ENCODE assay signal across 9 mouse cellular contexts in genomic region chr17:86185584-86185983, GRCm38 (mm10). TPM values are rescaled to one million over a fixed set of nuclear protein-coding genes. Genes with fewer than 3 reads are reported as not detected.
DNase-seq lines count a peak whose midpoint lies in the region; ATAC-seq and TF ChIP-seq lines count a peak whose summit lies in the region.
"Had no signal": no experiment of that assay in that cellular context is flagged by ENCODE, and none has a peak within 500 bp of the region (broad histone marks: within the 10 kb centered on the region; RNA-seq: fewer than 3 reads in every experiment).

No protein-coding gene starts in this region.

- H3K4me2 ChIP-seq in lung, embryonic 15.5 days, result peak overlapping the region; percentile 37
- peak overlapping the region; percentile 53 for H3K4me2 ChIP-seq in heart, embryonic 16.5 days (ENCODE audit: low read depth, low read length)
- H3K4me2 ChIP-seq in forebrain, embryonic 13.5 days, result no peak overlapping the region

- TF ChIP-seq CTCF in thymus, adult 2 months (IDR thresholded peaks at IDR 0.05; ENCODE audit: borderline replicate concordance, control insufficient read depth, extremely low read depth, insufficient read depth, low read length, poor library complexity), result no peak
- no peak for TF ChIP-seq CTCF in layer of hippocampus, adult 2 months (conservative IDR thresholded peaks at IDR 0.05)

- TF ChIP-seq POLR2A in thymus, adult 2 months (IDR thresholded peaks at IDR 0.05; ENCODE audit: control insufficient read depth, extremely low read depth, insufficient read depth, low read length, poor library complexity), result no peak

- H3K4me1 ChIP-seq in lung, embryonic 15.5 days, result peaks cover 25% of the 10 kb centered on the region
- H3K4me1 ChIP-seq in heart, embryonic 16.5 days (ENCODE audit: control insufficient read depth, insufficient read depth, low read length), result peaks cover 31% of the 10 kb centered on the region
- H3K4me1 ChIP-seq in thymus, adult 2 months (replicated peaks; ENCODE audit: control insufficient read depth, insufficient read depth, low read length), result peaks cover 9% of the 10 kb centered on the region
- H3K4me1 ChIP-seq in forebrain, embryonic 13.5 days, result peaks cover 13% of the 10 kb centered on the region

- 0 out of 2 replicates have a peak overlapping the region, but pooled peaks have one; percentile 13 for H3K9ac ChIP-seq in lung, embryonic 15.5 days
- H3K9ac ChIP-seq in heart, embryonic 16.5 days (ENCODE audit: low read length), result peak overlapping the region; percentile 43; the same call in 1 of the 2 replicates
- no peak overlapping the region for H3K9ac ChIP-seq in forebrain, embryonic 13.5 days

- no peak overlapping the region for H3K4me3 ChIP-seq in lung, embryonic 15.5 days
- H3K4me3 ChIP-seq in heart, embryonic 16.5 days (ENCODE audit: low read length), result peak overlapping the region; percentile 18; the same call in 1 of the 2 replicates
- H3K4me3 ChIP-seq in thymus, adult 2 months (ENCODE audit: control insufficient read depth, insufficient read depth, low read length), result no peak overlapping the region
- no peak overlapping the region for H3K4me3 ChIP-seq in forebrain, embryonic 13.5 days
- H3K4me3 ChIP-seq in layer of hippocampus, adult 2 months, result no peak overlapping the region

- ATAC-seq in lung, embryonic 15.5 days (ENCODE audit: borderline replicate concordance, extremely low read depth, low FRiP score, low TSS enrichment), result peak; percentile 67
- peak; percentile 47 for ATAC-seq in common myeloid progenitor, adult 5-6 weeks (replicated peaks; ENCODE audit: low read depth, poor library complexity, severe bottlenecking)
- ATAC-seq in heart, embryonic 16.5 days (replicated peaks; ENCODE audit: extremely low read depth, insufficient read depth, low FRiP score), result peak; percentile 96
- peak; percentile 61 for ATAC-seq in megakaryocyte progenitor cell, adult 5-6 weeks (replicated peaks; ENCODE audit: poor library complexity)
- ATAC-seq in forebrain, embryonic 13.5 days, result no peak

- no peaks in the 10 kb centered on the region for H3K36me3 ChIP-seq in lung, embryonic 15.5 days
- no peaks in the 10 kb centered on the region for H3K36me3 ChIP-seq in heart, embryonic 16.5 days (ENCODE audit: control insufficient read depth, insufficient read depth)
- H3K36me3 ChIP-seq in thymus, adult 2 months (ENCODE audit: control insufficient read depth, insufficient read depth, low read length), result no peaks in the 10 kb centered on the region
- no peaks in the 10 kb centered on the region for H3K36me3 ChIP-seq in forebrain, embryonic 13.5 days (ENCODE audit: poor library complexity, severe bottlenecking)

- no peaks in the 10 kb centered on the region for H3K27me3 ChIP-seq in lung, embryonic 15.5 days
- no peaks in the 10 kb centered on the region for H3K27me3 ChIP-seq in heart, embryonic 16.5 days (ENCODE audit: control insufficient read depth, insufficient read depth, low read length)
- no peaks in the 10 kb centered on the region for H3K27me3 ChIP-seq in thymus, adult 2 months (ENCODE audit: control insufficient read depth, insufficient read depth, low read length)
- no peaks in the 10 kb centered on the region for H3K27me3 ChIP-seq in forebrain, embryonic 13.5 days

- H3K9me3 ChIP-seq in lung, embryonic 15.5 days, result no peaks in the 10 kb centered on the region
- H3K9me3 ChIP-seq in heart, embryonic 16.5 days (replicated peaks; ENCODE audit: control insufficient read depth, low read length), result peaks cover 2% of the 10 kb centered on the region; the same call in 1 of the 2 replicates
- no peaks in the 10 kb centered on the region for H3K9me3 ChIP-seq in forebrain, embryonic 13.5 days (replicated peaks)

- peak overlapping the region; percentile 57 for H3K27ac ChIP-seq in lung, embryonic 15.5 days
- peak overlapping the region; percentile 86 for H3K27ac ChIP-seq in heart, embryonic 16.5 days (ENCODE audit: low read length)
- no peak overlapping the region for H3K27ac ChIP-seq in thymus, adult 2 months (ENCODE audit: control insufficient read depth, insufficient read depth, low read length)
- no peak overlapping the region for H3K27ac ChIP-seq in forebrain, embryonic 13.5 days
- no peak overlapping the region for H3K27ac ChIP-seq in layer of hippocampus, adult 2 months

- 9% methylated on average over 7 of the region's 7 CpGs for WGBS in lung, embryonic 15.5 days
- WGBS in heart, embryonic 16.5 days, result 8% methylated on average over 7 of the region's 7 CpGs
- 36% methylated on average over 7 of the region's 7 CpGs for WGBS in thymus, adult 2 months
- 61% methylated on average over 7 of the region's 7 CpGs for WGBS in forebrain, embryonic 13.5 days

- no peak for DNase-seq in lung, postnatal 14 days
- DNase-seq in thymus, adult 2 months, result no peak
- no peak for DNase-seq in layer of hippocampus, adult 2 months (ENCODE audit: low spot score in 2 of 2)
- DNase-seq: thymus, adult 18-20 months had no signal

RNA-seq across cellular contexts. Expression of gene Prkce, which starts 18.0 kb away (rescaled TPM):
- polyA plus RNA-seq in lung, embryonic 15.5 days (2015; fragmentation: Nextera tagmentation; extraction: Ambion mirVana), result 6.6 and 6.7 TPM in 2 replicates
- total RNA-seq in common myeloid progenitor, adult 5-6 weeks (2017), result 6.4 and 9.7 TPM in 2 replicates
- polyA plus RNA-seq in heart, embryonic 16.5 days (2015; fragmentation: Nextera tagmentation; extraction: Ambion mirVana), result 6.0 and 8.2 TPM in 2 replicates
- total RNA-seq in megakaryocyte progenitor cell, adult 5-6 weeks (2015), result 4.2 and 4.8 TPM in 2 replicates
- total RNA-seq in megakaryocyte progenitor cell, adult 5-6 weeks (2017), result 1.7 and 3.1 TPM in 2 replicates
- polyA plus RNA-seq in thymus, adult 2 months (2012; rRNA removed), result 1.6 TPM in 2 replicates
- 10.9 and 13.7 TPM in 2 replicates for polyA plus RNA-seq in forebrain, embryonic 13.5 days (2015; fragmentation: Nextera tagmentation; extraction: Ambion mirVana)
- 100 to 1,000 TPM; 422 to 451 TPM for total RNA-seq in layer of hippocampus, adult 2 months (2021)

RNA-seq across cellular contexts. Expression of gene Srbd1, which starts 40.6 kb away (rescaled TPM):
- 15.2 and 16.8 TPM in 2 replicates for polyA plus RNA-seq in lung, embryonic 15.5 days (2015; fragmentation: Nextera tagmentation; extraction: Ambion mirVana)
- total RNA-seq in common myeloid progenitor, adult 5-6 weeks (2017), result 25.4 and 35.6 TPM in 2 replicates
- 11.5 and 12.0 TPM in 2 replicates for polyA plus RNA-seq in heart, embryonic 16.5 days (2015; fragmentation: Nextera tagmentation; extraction: Ambion mirVana)
- 22.6 and 33.1 TPM in 2 replicates for total RNA-seq in megakaryocyte progenitor cell, adult 5-6 weeks (2015)
- 22.9 and 25.8 TPM in 2 replicates for total RNA-seq in megakaryocyte progenitor cell, adult 5-6 weeks (2017)
- polyA plus RNA-seq in thymus, adult 2 months (2012; rRNA removed), result 3.2 and 4.7 TPM in 2 replicates
- 18.2 and 21.0 TPM in 2 replicates for polyA plus RNA-seq in forebrain, embryonic 13.5 days (2015; fragmentation: Nextera tagmentation; extraction: Ambion mirVana)
- total RNA-seq in layer of hippocampus, adult 2 months (2021), result 10 to 100 TPM; 16.5 to 17.0 TPM

Comparison
In these comparisons a context has a peak if more than half of its experiments do, and no peak if none do; other contexts are left out.
1. H3K27ac ChIP-seq: peak in lung, embryonic 15.5 days (single experiment) and heart, embryonic 16.5 days (single experiment); none in thymus, adult 2 months (single experiment), forebrain, embryonic 13.5 days (single experiment) and layer of hippocampus, adult 2 months (single experiment).